Mouse (Mus musculus) midbrain, embryonic 16.5 days (tissue): ENCODE data around the gene Nlrp1a. TPM values are rescaled to one million over a fixed set of nuclear protein-coding genes. Genes with fewer than 3 reads are reported as not detected.

Experiments used
- ATAC-seq: fragments of 200-750 bp; cut with Nextera tagmentation; 2 replicates; pipeline ENCODE4 v1.8.0; 2017; ENCODE audit warnings: moderate TSS enrichment
- H3K27ac ChIP-seq: fragments of 300-500 bp; sonication (generic); 2 replicates; pipeline ENCODE4 v1.5.1; 2014; ENCODE audit warnings: mild to moderate bottlenecking, low read length, mixed read lengths
- H3K27me3 ChIP-seq: fragments of 300-500 bp; sonication (generic); 2 replicates; pipeline ENCODE4 v1.6.1; 2014; ENCODE audit warnings: low read depth, low read length, mixed read lengths; ENCODE audit not compliant: control insufficient read depth, insufficient read depth
- H3K36me3 ChIP-seq: fragments of 300-500 bp; sonication (generic); 2 replicates; pipeline ENCODE4 v1.6.1; 2014; ENCODE audit warnings: mild to moderate bottlenecking, low read length, moderate library complexity, mixed read lengths; ENCODE audit not compliant: control insufficient read depth, insufficient read depth
- H3K4me1 ChIP-seq: fragments of 300-500 bp; sonication (generic); 2 replicates; pipeline ENCODE4 v1.6.1; 2014; ENCODE audit warnings: mild to moderate bottlenecking, low read length, mixed read lengths; ENCODE audit not compliant: control insufficient read depth, insufficient read depth
- H3K4me2 ChIP-seq: fragments of 300-500 bp; sonication (generic); 2 replicates; pipeline ENCODE4 v1.6.1; 2014; ENCODE audit warnings: mild to moderate bottlenecking, low read length, mixed read lengths
- H3K4me3 ChIP-seq: fragments of 300-500 bp; sonication (generic); 2 replicates; pipeline ENCODE4 v1.5.1; 2014; ENCODE audit warnings: low read depth, mild to moderate bottlenecking, low read length, moderate library complexity, mixed read lengths
- H3K9ac ChIP-seq: fragments of 300-500 bp; sonication (generic); 2 replicates; pipeline ENCODE4 v1.6.1; 2014; ENCODE audit warnings: low read depth, low read length, mixed read lengths
- H3K9me3 ChIP-seq: fragments of 300-500 bp; sonication (generic); replicated peaks from 2 replicates; pipeline ENCODE4 v1.6.1; 2014; ENCODE audit warnings: mild to moderate bottlenecking, low read length, mixed read lengths; ENCODE audit not compliant: control insufficient read depth, poor library complexity, severe bottlenecking
- WGBS: fragments of 180-500 bp; shearing (Covaris S2); extraction: QIAGEN DNeasy Blood & Tissue Kit; methylation state at CpG from one replicate; pipeline ENCODE4 v1.1.7; 2014; 5-methylcytosine and 5-hydroxymethylcytosine counted together
- polyA plus RNA-seq: library from polyadenylated mRNA; unstranded; fragments of >200 nt; fragmentation: Nextera tagmentation; extraction: Ambion mirVana; gene quantifications from 2 replicates; pipeline ENCODE4 v1.2.1, GENCODE M21; 2015

The Nlrp1a gene
- polyA plus RNA-seq: 0.07 and 0.08 TPM in 2 replicates

DNA sequence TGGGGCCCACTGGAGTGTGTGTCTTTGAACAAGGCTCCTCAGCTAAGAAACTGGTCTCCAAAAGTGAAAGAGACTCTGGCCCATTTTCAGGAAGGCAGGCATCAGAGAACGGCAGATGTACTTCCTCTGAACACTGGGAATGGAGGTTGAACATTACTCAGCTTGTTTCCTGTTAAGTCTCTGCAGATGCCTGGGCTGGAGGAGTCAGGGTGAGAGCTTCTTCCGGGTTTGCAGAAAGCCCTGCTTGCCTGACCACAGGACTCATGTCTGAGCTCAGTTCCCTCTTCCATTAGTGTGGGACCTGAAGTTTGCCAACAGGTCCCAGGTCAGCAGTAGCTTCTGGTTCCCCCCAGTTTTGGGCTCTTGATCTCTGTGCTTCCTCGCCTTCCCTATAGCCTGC lies at the start of gene Nlrp1a:
Gene Nlrp1a, minus strand, starts transcription at position 44 of the 400 bp plus-strand sequence.
- H3K9ac ChIP-seq: no peak within 1 kb of the TSS
- no peak within 1 kb of the TSS for H3K4me3 ChIP-seq
- H3K36me3 ChIP-seq: no peaks in the 10 kb centered on the region
- H3K4me1 ChIP-seq: no peaks in the 10 kb centered on the region
- H3K9me3 ChIP-seq: no peaks in the 10 kb centered on the region
- H3K27me3 ChIP-seq: no peaks in the 10 kb centered on the region
- 85% methylated on average over 3 of the region's 3 CpGs for WGBS
- no peak for ATAC-seq
- no peak within 1 kb of the TSS for H3K27ac ChIP-seq
- H3K4me2 ChIP-seq: no peak within 1 kb of the TSS

- ATAC-seq: no peak
- H3K27me3 ChIP-seq: no peaks in the 10 kb centered on the region
- no peak overlapping the region for H3K4me2 ChIP-seq
- H3K9ac ChIP-seq: no peak overlapping the region
- no peaks in the 10 kb centered on the region for H3K36me3 ChIP-seq
- H3K4me1 ChIP-seq: no peaks in the 10 kb centered on the region
- H3K9me3 ChIP-seq: no peaks in the 10 kb centered on the region
- H3K4me3 ChIP-seq: no peak overlapping the region
- no peak overlapping the region for H3K27ac ChIP-seq
- 78% methylated on average over 1 of the region's 1 CpGs for WGBS
These were observed 25.1 kb upstream of the Nlrp1a start for GRCm38 (mm10) chr11:71169633-71170032.

DNA sequence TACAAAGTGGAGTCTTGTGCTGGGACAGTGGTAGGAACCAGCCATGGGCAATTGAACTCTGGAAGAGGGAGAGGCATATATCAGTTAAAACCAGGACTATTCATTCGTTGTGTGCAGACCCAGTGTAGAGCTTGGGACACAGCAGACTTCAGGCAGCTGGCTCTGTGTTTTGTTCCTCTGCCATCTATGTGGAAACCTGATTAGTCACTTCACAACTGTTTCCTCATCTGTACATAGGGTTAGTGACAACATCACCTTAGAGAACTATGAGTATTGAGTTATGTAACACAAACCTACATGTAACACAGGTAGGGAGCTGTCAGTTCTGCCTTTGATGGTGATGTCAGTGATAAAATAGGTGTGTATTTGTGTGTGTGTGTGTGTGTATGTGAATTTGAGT lies 19.6 kb upstream of the Nlrp1a start:
- no peak for ATAC-seq
- no peaks in the 10 kb centered on the region for H3K36me3 ChIP-seq
- H3K4me3 ChIP-seq: no peak overlapping the region
- H3K4me1 ChIP-seq: no peaks in the 10 kb centered on the region
- H3K4me2 ChIP-seq: no peak overlapping the region
- H3K9me3 ChIP-seq: no peaks in the 10 kb centered on the region
- no peak overlapping the region for H3K9ac ChIP-seq
- WGBS: 68% methylated on average over 1 of the region's 1 CpGs
- no peaks in the 10 kb centered on the region for H3K27me3 ChIP-seq
- no peak overlapping the region for H3K27ac ChIP-seq

- Histone ChIP-seq H3K4me2 (no peak overlapping the region), H3K9me3 (no peaks in the 10 kb centered on the region), H3K27ac (no peak overlapping the region), H3K9ac (no peak overlapping the region), H3K4me3 (no peak overlapping the region), H3K4me1 (no peaks in the 10 kb centered on the region), H3K27me3 (no peaks in the 10 kb centered on the region), H3K36me3 (no peaks in the 10 kb centered on the region)
- no peak for ATAC-seq
- WGBS: 76% methylated on average over 3 of the region's 3 CpGs
These were observed 15.1 kb upstream of the Nlrp1a start for GRCm38 (mm10) chr11:71159439-71160136.

DNA sequence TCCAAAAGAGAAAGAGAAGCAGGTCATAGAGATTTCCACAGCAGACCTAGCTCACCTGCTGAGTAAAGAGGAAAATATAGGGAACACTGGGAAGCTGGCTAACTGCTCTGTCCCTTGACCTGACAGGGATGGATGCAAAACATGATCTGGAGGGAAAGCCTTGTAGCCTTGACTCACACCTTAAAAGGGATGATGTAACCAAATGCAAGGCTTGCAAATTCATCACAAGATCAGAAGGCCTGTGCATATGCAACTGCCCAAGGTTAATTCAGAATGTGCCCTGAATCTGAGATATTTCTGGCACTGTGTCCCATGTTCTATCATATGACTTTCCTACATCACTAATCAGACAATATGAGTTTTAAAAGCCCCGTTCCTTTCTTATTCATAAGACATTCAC lies 10.8 kb upstream of the Nlrp1a start:
- ATAC-seq: no peak
- no peaks in the 10 kb centered on the region for H3K36me3 ChIP-seq
- H3K9me3 ChIP-seq: no peaks in the 10 kb centered on the region
- 72% methylated on average over 1 of the region's 1 CpGs for WGBS
- H3K27ac ChIP-seq: no peak overlapping the region
- H3K4me3 ChIP-seq: no peak overlapping the region
- no peaks in the 10 kb centered on the region for H3K4me1 ChIP-seq
- H3K4me2 ChIP-seq: no peak overlapping the region
- H3K9ac ChIP-seq: no peak overlapping the region
- H3K27me3 ChIP-seq: no peaks in the 10 kb centered on the region

DNA sequence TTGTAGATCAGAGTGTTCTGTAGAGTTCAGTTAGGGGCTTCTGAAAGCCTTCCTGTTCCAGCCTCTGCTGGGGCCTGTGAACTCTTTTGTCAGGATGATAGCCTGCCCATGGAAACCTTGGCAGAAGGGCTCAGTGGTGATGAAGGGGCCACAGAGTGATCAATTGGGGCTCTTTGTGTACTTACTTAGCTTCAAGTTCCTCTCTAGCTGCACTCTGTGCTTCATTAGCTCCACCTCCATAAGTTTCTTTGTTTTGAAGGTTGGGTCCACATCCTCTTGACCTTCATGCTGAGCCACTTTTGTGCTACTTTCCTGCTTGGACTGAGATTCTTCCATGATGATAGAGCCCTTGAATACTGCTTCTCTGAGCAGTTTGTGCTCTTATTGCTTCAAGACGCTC lies 2.5 kb downstream of the Nlrp1a start:
- 88% methylated on average over 1 of the region's 1 CpGs for WGBS
- Histone ChIP-seq H3K4me1 (no peaks in the 10 kb centered on the region), H3K9me3 (no peaks in the 10 kb centered on the region), H3K27me3 (no peaks in the 10 kb centered on the region), H3K36me3 (no peaks in the 10 kb centered on the region), H3K4me2 (no peak overlapping the region), H3K9ac (no peak overlapping the region), H3K4me3 (no peak overlapping the region), H3K27ac (no peak overlapping the region)
- no peak for ATAC-seq

DNA sequence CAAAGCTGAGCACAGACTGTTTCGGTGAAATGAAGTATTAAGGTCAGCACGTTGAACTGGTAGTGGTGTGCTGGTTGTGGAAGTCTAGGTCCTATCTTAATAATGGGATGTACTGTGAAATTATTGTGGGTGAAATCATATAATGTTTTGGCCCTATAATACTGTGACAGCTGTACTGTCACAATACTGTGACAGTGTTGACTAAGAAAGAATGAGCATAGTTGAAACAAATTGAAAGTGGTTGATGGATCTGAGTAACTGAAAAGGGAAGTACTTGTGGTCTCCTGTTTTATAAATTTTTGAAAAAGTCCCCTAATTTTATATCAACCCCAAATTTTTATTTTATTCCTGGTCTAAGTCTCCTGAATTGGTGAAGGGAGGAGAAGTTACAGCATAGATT lies 37.4 kb downstream of the Nlrp1a start:
- Histone ChIP-seq H3K27me3 (no peaks in the 10 kb centered on the region), H3K4me1 (no peaks in the 10 kb centered on the region), H3K4me2 (no peak overlapping the region), H3K27ac (no peak overlapping the region), H3K9ac (no peak overlapping the region), H3K9me3 (no peaks in the 10 kb centered on the region), H3K4me3 (no peak overlapping the region), H3K36me3 (no peaks in the 10 kb centered on the region)
- ATAC-seq: no peak
- WGBS: 74% methylated on average over 2 of the region's 2 CpGs

GRCm38 (mm10) chr11:71106261-71107021 lies 38.1 kb downstream of the Nlrp1a start:
- Histone ChIP-seq H3K4me3 (no peak overlapping the region), H3K4me1 (no peaks in the 10 kb centered on the region), H3K9me3 (no peaks in the 10 kb centered on the region), H3K36me3 (no peaks in the 10 kb centered on the region), H3K4me2 (no peak overlapping the region), H3K27me3 (no peaks in the 10 kb centered on the region), H3K9ac (no peak overlapping the region), H3K27ac (no peak overlapping the region)
- no peak for ATAC-seq

DNA sequence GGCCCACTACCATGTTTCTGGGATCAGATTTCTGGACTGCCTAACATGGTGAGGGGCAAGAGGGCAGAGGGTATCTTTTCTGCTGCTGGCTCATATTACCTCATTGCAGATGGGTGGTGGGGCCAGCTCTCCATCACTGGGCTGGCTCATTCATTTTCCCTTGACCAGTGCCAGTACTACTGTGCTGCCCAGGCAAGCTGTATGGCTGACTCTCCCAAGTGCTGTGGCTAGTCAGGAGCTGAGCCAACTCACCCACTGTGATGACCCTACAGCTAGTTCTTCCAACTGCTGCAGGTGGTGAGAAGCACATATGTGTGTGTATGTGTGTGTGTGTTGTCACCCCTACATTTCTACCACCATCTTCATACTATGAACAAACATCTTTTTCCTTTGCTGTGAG lies 40.6 kb downstream of the Nlrp1a start:
- Histone ChIP-seq H3K9ac (no peak overlapping the region), H3K9me3 (no peaks in the 10 kb centered on the region), H3K4me2 (no peak overlapping the region), H3K27me3 (no peaks in the 10 kb centered on the region), H3K4me1 (no peaks in the 10 kb centered on the region), H3K36me3 (no peaks in the 10 kb centered on the region), H3K4me3 (no peak overlapping the region), H3K27ac (no peak overlapping the region)
- no peak for ATAC-seq
